Mouse (Mus musculus) gastrocnemius, postnatal 25 days (tissue): ENCODE measurements around the gene Prnp. TPM values are rescaled to one million over a fixed set of nuclear protein-coding genes. Genes with fewer than 3 reads are reported as not detected.
A peak's percentile ranks its signal among the peaks of the same experiment; 100 is the strongest.

Experiments
- DNase-seq: peaks from one replicate; pipeline ENCODE4 v3.0.0; 2022
- total RNA-seq, 2 experiments: library from RNA; stranded (reverse); gene quantifications; 1 replicate in 1 of 2; 2 replicates in 1 of 2; pipeline ENCODE4 v1.2.3; 2021

Prnp gene
- total RNA-seq, 2 experiments from 2014 or later: 71.2 to 113 TPM

GRCm38 (mm10) chr2:131949767-131950597 is 40.3 kb downstream of the Prnp start:
- DNase-seq: no peak

- DNase-seq: no peak
Observed at GRCm38 (mm10) chr2:131950598-131951095, 40.9 kb downstream of the Prnp start, which contains the start of gene Prnd. Gene Prnd (plus strand): TSS chr2:131950861.

- no peak for DNase-seq
Observed at GRCm38 (mm10) chr2:131952456-131952855, 42.7 kb downstream of the Prnp start.

GRCm38 (mm10) chr2:131952961-131953538 is 43.3 kb downstream of the Prnp start:
- DNase-seq: no peak

GRCm38 (mm10) chr2:131953711-131954110 is 44.0 kb downstream of the Prnp start:
- no peak for DNase-seq

GRCm38 (mm10) chr2:131954835-131955234 is 45.1 kb downstream of the Prnp start:
- no peak for DNase-seq

GRCm38 (mm10) chr2:131955264-131955663 is 45.5 kb downstream of the Prnp start:
- no peak for DNase-seq

- DNase-seq: no peak
Observed at GRCm38 (mm10) chr2:131956336-131957256, 46.9 kb downstream of the Prnp start.

- no peak for DNase-seq
Observed at GRCm38 (mm10) chr2:131957731-131958222, 48.0 kb downstream of the Prnp start.

- no peak for DNase-seq
Observed at GRCm38 (mm10) chr2:131961671-131962070, 51.9 kb downstream of the Prnp start.

- peak; percentile 3 for DNase-seq
Observed at GRCm38 (mm10) chr2:131970597-131970996, 60.9 kb downstream of the Prnp start.

- no peak for DNase-seq
Observed at GRCm38 (mm10) chr2:131971098-131971497, 61.4 kb downstream of the Prnp start.

GRCm38 (mm10) chr2:131976663-131977062 is 66.9 kb downstream of the Prnp start:
- no peak for DNase-seq

- DNase-seq: peak; percentile 21
Observed at GRCm38 (mm10) chr2:131980866-131981265, 71.1 kb downstream of the Prnp start.

GRCm38 (mm10) chr2:131982546-131983196 is 72.9 kb downstream of the Prnp start:
- peak; percentile 20 for DNase-seq

- DNase-seq: no peak
Observed at GRCm38 (mm10) chr2:131987950-131988349, 78.2 kb downstream of the Prnp start.

Other genes starting within 250 kb of the Prnp start
- gene Erv3, start 50.2 kb upstream of the Prnp start, total RNA-seq: not detected
- gene Prn, start within 50 bp of the Prnp start, total RNA-seq: under 1 TPM in 1 of 2 experiments, not detected in 1; 0.23 TPM
- gene Prnd, start 40.9 kb downstream of the Prnp start, total RNA-seq: 1 to 10 TPM in 1 of 2 experiments, under 1 TPM in 1; 0.97 to 1.6 TPM
- 1 to 10 TPM; 5.7 to 6.8 TPM for gene Rassf2, start 120.3 kb downstream of the Prnp start, total RNA-seq
- 1 to 10 TPM; 6.7 to 7.5 TPM for gene Slc23a2, start 235.2 kb downstream of the Prnp start, total RNA-seq